Mouse (Mus musculus): ENCODE measurements around the gene 2410004B18Rik. TPM values are rescaled to one million over a fixed set of nuclear protein-coding genes. Genes with fewer than 3 reads are reported as not detected.
A peak's percentile ranks its signal among the peaks of the same experiment; 100 is the strongest.

2410004B18Rik gene
- polyA plus RNA-seq, 1 experiment, result 47.9 TPM

- Histone ChIP-seq H3K4me3 (replicated peaks; ENCODE audit: insufficient read depth, low read depth, low read length) (no peak overlapping the region), H3K27ac (ENCODE audit: insufficient read depth, low read length) (no peak overlapping the region), H3K4me1 (ENCODE audit: control insufficient read depth, insufficient read depth, low read length) (no peaks in the 10 kb centered on the region), H3K27me3 (ENCODE audit: control insufficient read depth, insufficient read depth, low read length) (no peaks in the 10 kb centered on the region)
- DNase-seq, result no peak
- TF ChIP-seq CTCF (IDR thresholded peaks at IDR 0.05; ENCODE audit: borderline replicate concordance, insufficient read depth, low read depth, low read length) (no peak), POLR2A (IDR thresholded peaks at IDR 0.05; ENCODE audit: borderline replicate concordance, insufficient read depth, low read length) (no peak)
- whole genome bisulfite sequencing, result 92% methylated on average over 7 of the region's 7 CpGs
These were observed 37.2 kb downstream of the 2410004B18Rik start for GRCm38 (mm10) chr3:145974986-145975385.

GRCm38 (mm10) chr3:145985333-145985925 lies 47.6 kb downstream of the 2410004B18Rik start:
- 0 out of 2 replicates have a peak, but pooled peaks cover 2% of the 10 kb centered on the region for H3K4me1 ChIP-seq (ENCODE audit: control insufficient read depth, insufficient read depth, low read length)
- 86% methylated on average over 7 of the region's 7 CpGs for WGBS
- DNase-seq, result no peak
- TF ChIP-seq POLR2A (IDR thresholded peaks at IDR 0.05; ENCODE audit: borderline replicate concordance, insufficient read depth, low read length), result no peak
- TF ChIP-seq CTCF (IDR thresholded peaks at IDR 0.05; ENCODE audit: borderline replicate concordance, insufficient read depth, low read depth, low read length), result no peak
- no peak overlapping the region for H3K27ac ChIP-seq (ENCODE audit: insufficient read depth, low read length)
- peaks cover 1% of the 10 kb centered on the region; the same call in 1 of the 2 replicates for H3K27me3 ChIP-seq (ENCODE audit: control insufficient read depth, insufficient read depth, low read length)
- no peak overlapping the region for H3K4me3 ChIP-seq (replicated peaks; ENCODE audit: insufficient read depth, low read depth, low read length)

- Histone ChIP-seq H3K4me3 (replicated peaks; ENCODE audit: insufficient read depth, low read depth, low read length) (no peak overlapping the region), H3K27ac (ENCODE audit: insufficient read depth, low read length) (no peak overlapping the region), H3K4me1 (ENCODE audit: control insufficient read depth, insufficient read depth, low read length) (0 out of 2 replicates have a peak, but pooled peaks cover 2% of the 10 kb centered on the region), H3K27me3 (ENCODE audit: control insufficient read depth, insufficient read depth, low read length) (peaks cover 1% of the 10 kb centered on the region; the same call in 1 of the 2 replicates)
- TF ChIP-seq POLR2A (IDR thresholded peaks at IDR 0.05; ENCODE audit: borderline replicate concordance, insufficient read depth, low read length) (no peak), CTCF (IDR thresholded peaks at IDR 0.05; ENCODE audit: borderline replicate concordance, insufficient read depth, low read depth, low read length) (no peak)
- no peak for DNase-seq
- WGBS, result 50% methylated on average over 6 of the region's 6 CpGs
These were observed 48.6 kb downstream of the 2410004B18Rik start for GRCm38 (mm10) chr3:145986317-145987001.

- H3K4me3 ChIP-seq (replicated peaks; ENCODE audit: insufficient read depth, low read depth, low read length), result peak within 1 kb of the TSS; percentile 54
- peak; percentile 25 to 33 for DNase-seq
- TF ChIP-seq CTCF (IDR thresholded peaks at IDR 0.05; ENCODE audit: borderline replicate concordance, insufficient read depth, low read depth, low read length), result no peak
- no peak for TF ChIP-seq POLR2A (IDR thresholded peaks at IDR 0.05; ENCODE audit: borderline replicate concordance, insufficient read depth, low read length)
- peaks cover 1% of the 10 kb centered on the region; the same call in 1 of the 2 replicates for H3K27me3 ChIP-seq (ENCODE audit: control insufficient read depth, insufficient read depth, low read length)
- H3K4me1 ChIP-seq (ENCODE audit: control insufficient read depth, insufficient read depth, low read length), result 0 out of 2 replicates have a peak, but pooled peaks cover 2% of the 10 kb centered on the region
- H3K27ac ChIP-seq (ENCODE audit: insufficient read depth, low read length), result no peak within 1 kb of the TSS
- WGBS, result under 1% methylated on average over 65 of the region's 65 CpGs
These were observed 49.6 kb downstream of the 2410004B18Rik start, which contains the start of gene Syde2 for GRCm38 (mm10) chr3:145987268-145987969. Gene Syde2 (plus strand): TSS chr3:145987870.

- peak; percentile 35 to 43 for DNase-seq
- no peak for TF ChIP-seq CTCF (IDR thresholded peaks at IDR 0.05; ENCODE audit: borderline replicate concordance, insufficient read depth, low read depth, low read length)
- TF ChIP-seq POLR2A (IDR thresholded peaks at IDR 0.05; ENCODE audit: borderline replicate concordance, insufficient read depth, low read length), result no peak
- Histone ChIP-seq H3K27me3 (ENCODE audit: control insufficient read depth, insufficient read depth, low read length) (peaks cover 1% of the 10 kb centered on the region; the same call in 1 of the 2 replicates), H3K4me1 (ENCODE audit: control insufficient read depth, insufficient read depth, low read length) (0 out of 2 replicates have a peak, but pooled peaks cover 2% of the 10 kb centered on the region), H3K4me3 (replicated peaks; ENCODE audit: insufficient read depth, low read depth, low read length) (peak overlapping the region; percentile 54), H3K27ac (ENCODE audit: insufficient read depth, low read length) (no peak overlapping the region)
- under 1% methylated on average over 100 of the region's 101 CpGs for WGBS
These were observed 50.3 kb downstream of the 2410004B18Rik start for GRCm38 (mm10) chr3:145987970-145988683.

GRCm38 (mm10) chr3:145988684-145989575 lies 51.1 kb downstream of the 2410004B18Rik start:
- Histone ChIP-seq H3K27ac (ENCODE audit: insufficient read depth, low read length) (no peak overlapping the region), H3K4me3 (replicated peaks; ENCODE audit: insufficient read depth, low read depth, low read length) (peak overlapping the region; percentile 15), H3K27me3 (ENCODE audit: control insufficient read depth, insufficient read depth, low read length) (peaks cover 1% of the 10 kb centered on the region; the same call in 1 of the 2 replicates), H3K4me1 (ENCODE audit: control insufficient read depth, insufficient read depth, low read length) (0 out of 2 replicates have a peak, but pooled peaks cover 2% of the 10 kb centered on the region)
- TF ChIP-seq CTCF (IDR thresholded peaks at IDR 0.05; ENCODE audit: borderline replicate concordance, insufficient read depth, low read depth, low read length) (no peak), POLR2A (IDR thresholded peaks at IDR 0.05; ENCODE audit: borderline replicate concordance, insufficient read depth, low read length) (no peak)
- WGBS, result 2% methylated on average over 45 of the region's 45 CpGs
- no peak for DNase-seq
